Mouse (Mus musculus): ENCODE data around the gene Ypel1.

The Ypel1 gene

DNA sequence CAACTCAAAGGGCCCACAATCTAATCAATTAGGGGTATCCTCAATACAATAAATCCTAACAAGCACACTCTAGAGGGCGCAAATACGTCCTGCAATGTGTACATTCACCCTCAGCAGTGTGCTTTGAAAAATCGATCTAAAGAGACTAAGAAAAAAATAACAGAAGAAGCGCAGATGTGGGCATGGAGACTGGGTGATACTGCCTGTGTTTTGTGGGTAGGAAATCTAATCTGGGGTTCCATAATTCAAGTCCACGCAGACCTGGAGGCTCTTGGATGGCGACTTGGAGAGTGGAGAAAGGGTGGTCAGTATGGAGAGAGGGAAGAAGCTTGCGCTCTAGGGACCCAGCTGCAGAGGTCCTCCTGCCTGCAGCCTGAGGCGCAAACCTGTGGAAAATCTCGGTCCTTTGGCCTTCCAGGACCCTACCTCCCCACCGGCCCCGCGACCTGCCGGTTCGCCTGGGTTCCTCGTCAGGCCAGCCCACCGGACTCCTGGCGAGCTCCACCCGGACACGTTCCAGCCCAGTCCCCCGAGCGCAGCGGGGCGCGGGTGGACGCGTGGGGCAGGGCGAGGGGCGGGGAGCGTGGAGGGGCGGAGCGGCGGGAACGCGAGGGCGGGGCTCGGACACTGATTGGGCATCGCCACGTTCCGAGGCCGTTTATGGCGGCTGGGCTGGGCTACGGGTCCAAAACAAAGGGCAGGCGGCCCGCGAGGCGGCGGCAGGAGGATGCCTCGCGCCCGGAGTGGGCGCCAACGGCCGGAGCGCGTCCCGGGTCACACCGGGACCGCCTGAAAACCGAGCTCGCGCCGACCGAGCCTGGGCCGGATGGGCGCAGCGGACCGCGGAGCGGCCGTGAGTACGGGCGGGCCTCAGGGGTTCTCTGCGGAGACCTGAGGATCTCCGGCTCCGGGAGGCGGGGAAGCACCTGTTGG lies at the start of gene Ypel1:
Gene Ypel1 (plus strand): TSS at position 186 of the 933 bp plus-strand sequence.
- in situ Hi-C loops (cut with MboI; ENCODE audit: low sequenced_read_pairs), result no loop called here

DNA sequence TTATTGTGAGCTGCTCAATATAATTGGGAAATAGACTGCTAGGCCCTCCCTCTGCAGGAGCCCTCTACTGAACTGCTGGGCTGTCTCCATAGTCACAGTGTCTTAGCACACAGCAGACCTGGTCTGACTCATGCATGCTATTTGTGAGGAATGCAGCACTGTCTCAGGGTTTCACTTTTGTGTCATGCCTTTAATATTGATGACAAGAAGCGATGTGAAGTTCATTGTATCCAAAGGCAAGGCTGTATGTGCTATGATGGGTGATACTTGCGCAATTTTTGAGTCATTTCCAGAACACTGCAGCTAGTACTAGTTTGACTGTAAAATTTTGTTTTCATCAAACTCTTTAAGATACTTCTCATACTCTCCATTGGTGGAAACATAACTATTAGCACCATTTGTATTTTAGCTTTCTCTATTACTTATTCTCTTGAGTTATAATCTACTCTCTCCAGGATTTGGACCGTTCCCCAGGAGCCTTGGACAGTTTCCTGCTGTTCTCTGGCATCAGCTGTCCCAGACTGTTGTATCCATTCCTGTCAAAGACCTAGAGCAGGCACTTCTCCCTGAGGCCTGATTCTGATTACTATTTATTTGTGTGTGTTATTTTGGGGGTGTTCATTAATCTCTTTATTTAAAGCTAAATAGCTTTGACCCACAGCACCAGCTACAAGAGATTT lies 44.9 kb upstream of the Ypel1 start:
- in situ Hi-C loops (cut with MboI; ENCODE audit: low sequenced_read_pairs), result no loop called here

DNA sequence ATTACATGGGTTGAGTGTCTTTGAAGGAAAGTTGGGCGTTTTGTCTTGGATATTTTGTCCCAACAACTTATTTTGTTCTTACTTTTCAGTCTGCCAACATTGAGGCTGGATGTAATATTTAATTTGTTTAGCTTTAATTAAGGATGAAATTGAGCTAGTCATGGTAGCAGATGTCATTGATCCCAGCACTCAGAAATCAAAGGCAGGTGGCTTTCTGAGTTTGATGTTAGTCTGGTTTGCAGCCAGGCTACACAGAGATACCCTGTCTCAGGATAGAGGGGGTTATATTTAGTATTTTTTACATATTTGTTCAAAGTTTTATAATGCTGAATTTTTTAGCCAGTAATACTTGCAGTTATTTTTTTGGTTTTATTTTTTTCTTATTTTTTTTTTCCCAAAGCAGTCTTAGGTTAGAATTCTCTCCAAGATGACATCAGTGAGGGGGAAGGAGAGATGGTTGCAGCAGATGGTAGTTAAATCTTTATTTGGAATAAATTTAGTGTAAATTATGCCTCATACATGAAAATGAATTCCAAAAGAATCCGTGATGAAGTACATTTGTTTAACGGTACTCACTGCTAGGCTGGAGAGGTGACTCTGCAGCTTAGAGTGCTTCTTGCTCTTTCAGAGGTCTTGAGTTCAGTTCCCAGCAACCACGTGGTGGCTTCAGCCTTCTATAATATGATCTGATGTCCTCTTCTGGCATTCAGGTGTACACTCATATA lies 39.4 kb upstream of the Ypel1 start:
- in situ Hi-C loops (cut with MboI; ENCODE audit: low sequenced_read_pairs), result no loop called here

DNA sequence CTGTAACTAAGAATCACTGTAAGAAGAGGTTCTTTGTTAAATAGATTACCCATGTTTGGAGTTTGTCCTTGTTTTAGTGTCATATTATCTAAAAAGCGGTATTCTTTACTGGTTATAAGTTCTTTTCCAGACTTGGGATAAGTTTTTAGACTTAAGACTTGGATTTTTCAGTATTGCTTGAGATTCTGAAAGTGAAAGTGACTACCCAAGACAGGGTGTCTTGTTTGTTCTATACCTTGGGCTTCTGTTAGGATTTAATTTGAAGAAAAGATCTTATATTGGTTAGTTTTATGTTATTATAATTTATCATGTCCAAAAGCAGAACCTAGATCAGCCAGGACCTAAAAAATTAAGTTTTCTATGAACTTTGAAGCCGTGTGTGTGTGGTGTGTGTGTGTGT lies 35.7 kb upstream of the Ypel1 start:
- in situ Hi-C loops (cut with MboI; ENCODE audit: low sequenced_read_pairs), result no loop called here

DNA sequence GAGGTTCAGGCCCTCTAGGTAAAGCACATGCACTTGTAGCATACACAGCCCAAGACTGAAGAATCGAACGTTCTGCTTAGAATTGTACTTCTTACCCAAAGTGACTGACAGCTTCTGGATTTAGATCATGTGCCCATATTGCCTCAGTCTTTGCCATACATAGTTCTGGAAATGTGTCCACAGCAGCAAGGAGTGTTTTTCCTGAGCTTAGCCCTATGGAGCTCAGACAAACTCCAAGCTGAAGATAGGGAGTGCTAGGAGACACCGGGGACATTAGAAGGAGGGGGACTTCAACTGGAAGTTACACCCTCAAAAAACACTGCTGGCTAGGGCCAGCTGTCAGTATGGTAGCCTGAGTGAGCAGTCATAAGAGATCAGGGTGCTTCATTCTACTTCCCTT lies 28.8 kb upstream of the Ypel1 start:
- in situ Hi-C loops (cut with MboI; ENCODE audit: low sequenced_read_pairs), result no loop called here

DNA sequence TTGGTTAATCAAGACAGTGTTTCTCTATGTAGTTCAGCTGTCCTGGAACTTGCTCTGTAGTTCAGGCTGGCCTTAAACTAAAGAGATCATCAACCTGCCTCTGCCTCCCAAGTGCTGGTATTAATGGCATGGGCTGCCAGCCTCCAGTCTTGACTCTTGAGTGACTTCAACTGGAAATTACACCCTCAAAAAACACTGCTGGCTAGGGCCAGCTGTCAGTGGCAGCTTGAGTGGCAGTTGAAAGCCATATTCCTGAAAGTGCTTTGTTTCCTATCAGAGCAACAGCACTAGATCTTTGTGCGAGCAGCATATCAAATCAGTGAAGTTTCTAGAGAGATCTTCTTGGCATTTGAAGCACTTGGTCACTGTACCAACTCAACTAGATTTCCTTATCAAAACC lies 28.1 kb upstream of the Ypel1 start:
- in situ Hi-C loops (cut with MboI; ENCODE audit: low sequenced_read_pairs), result no loop called here

DNA sequence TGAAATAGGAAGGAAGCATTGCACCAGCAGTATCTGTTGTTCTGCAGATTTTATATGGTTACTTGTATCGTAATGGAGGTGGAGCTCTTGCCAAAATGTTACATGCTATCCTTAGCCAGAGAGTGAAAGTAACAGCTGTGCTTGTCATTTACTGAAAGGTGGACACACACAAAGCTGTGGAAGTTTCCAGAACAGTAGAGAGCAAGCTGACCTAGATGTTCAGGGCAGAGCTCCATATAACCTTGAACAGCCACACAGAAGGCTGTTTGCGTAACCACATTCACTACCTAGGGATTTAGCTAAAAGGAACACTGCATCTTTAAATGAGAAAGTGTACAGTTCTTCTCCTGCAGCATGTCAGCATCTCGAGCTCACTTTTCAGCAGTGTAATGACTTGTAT lies 25.2 kb upstream of the Ypel1 start:
- in situ Hi-C loops (cut with MboI; ENCODE audit: low sequenced_read_pairs), result no loop called here

DNA sequence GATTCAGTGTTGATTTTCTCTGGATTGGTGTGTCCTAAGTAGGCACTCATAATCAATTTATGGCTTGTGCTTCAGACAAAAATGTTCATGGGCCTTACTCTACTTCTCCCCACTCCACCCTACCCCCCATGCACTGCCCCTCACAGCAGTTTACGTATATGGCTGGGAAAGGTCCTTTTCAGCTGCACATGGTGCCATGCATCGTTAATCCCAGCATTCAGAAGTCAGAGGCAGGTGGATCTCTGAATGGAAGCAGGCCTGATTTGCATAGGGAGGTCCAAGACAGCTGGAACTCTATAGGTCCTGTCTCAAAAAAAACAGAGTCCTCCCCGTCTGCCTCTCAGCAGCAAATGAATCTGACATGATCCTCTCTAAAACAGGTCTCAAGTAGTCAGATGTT lies 24.2 kb upstream of the Ypel1 start:
- in situ Hi-C loops (cut with MboI; ENCODE audit: low sequenced_read_pairs), result no loop called here

DNA sequence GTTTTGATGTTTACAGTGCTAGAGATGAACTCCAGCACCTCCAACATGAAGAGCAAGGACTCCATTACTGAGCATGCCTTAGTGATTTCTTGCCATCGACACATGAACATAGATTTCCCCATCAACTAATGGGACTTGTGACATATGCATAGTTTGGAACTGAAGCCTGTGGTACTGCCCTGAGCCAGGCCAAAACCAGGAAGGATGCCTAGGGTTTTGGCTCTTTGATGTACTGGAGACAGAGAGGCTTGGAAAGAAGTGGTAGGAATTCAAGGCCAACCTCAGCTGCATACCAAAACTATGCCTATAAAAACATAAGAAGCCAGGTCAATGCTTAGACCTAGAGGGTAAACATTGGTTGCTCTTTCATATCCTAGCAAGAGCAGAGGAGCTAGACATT lies 19.6 kb upstream of the Ypel1 start:
- in situ Hi-C loops (cut with MboI; ENCODE audit: low sequenced_read_pairs), result no loop called here

DNA sequence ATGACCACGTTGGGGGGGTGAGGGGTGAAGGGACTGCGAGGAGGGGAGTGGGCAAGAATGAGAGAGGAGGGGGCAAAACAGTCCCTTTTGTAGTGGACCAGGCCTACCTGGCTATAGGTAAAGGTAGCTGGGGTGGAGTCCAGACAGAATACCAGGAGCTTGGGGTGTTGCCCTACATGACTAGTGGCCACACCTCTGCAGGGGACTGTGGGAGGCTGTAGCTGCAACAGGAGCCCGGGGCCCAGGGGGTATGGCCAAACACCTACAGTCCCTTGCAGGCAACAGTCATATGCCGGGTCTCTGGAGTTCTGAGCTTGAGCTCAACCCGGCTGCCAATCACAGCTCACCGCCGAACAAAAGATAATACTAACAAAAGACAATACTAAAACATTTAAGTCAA lies 17.4 kb upstream of the Ypel1 start:
- in situ Hi-C loops (cut with MboI; ENCODE audit: low sequenced_read_pairs), result no loop called here

DNA sequence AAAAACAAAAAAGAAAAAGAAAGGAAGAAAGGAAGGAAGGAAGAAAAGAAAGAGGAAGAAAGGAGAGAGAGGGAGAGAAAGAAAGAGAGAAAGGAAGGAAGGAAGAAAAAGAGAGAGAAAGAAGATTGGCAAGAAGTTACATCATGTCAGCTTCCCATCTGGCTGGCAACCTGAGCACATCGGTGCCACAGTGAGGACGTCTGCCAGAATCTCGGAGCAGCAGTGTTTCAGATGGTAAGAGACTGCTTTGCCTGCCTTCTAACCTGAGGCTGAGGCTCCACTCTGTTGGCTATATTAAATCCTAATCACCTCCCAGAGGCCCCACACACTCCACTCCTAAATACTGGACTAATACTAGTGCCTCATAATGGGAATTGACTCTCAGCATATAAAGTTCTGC lies 15.6 kb upstream of the Ypel1 start:
- in situ Hi-C loops (cut with MboI; ENCODE audit: low sequenced_read_pairs), result no loop called here

DNA sequence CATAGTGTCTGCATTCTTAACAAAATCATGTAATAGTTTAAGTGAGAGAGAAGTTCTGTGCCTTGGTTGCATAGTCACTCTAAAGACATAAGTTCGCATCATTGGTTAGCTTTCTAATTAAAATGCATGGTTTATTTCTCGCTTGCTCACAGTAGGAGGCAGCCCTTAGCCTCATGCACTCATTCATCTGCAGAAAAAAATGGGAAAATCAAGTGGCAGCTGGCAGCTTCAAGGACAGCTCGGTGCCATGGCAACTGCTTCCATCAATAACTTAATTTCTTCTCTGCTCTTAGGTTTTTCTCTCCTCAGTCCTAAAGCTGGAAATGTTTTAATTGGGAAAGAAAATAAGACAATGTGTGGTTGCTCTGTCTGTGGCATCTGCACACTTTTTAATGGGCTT lies 13.9 kb upstream of the Ypel1 start:
- in situ Hi-C loops (cut with MboI; ENCODE audit: low sequenced_read_pairs), result no loop called here

DNA sequence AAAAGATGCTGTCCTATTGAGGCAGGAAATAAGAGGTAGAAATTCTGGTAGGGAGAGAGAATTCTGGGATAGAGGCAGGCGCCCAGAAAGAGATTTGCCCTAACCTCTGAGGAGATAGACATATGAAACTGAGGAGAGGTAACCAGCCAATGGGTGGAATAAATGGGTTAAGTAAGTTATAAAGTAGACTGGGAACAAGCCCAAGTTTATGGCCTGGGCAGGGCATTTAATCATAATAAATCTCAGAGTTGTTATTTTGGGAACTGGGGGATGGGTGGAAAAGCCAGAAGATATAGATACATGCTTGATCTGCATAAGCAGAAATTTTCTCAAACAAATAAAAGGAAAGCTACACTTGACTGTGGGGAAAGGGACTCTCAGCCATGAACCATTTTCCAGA lies 7.2 kb upstream of the Ypel1 start:
- in situ Hi-C loops (cut with MboI; ENCODE audit: low sequenced_read_pairs), result no loop called here

DNA sequence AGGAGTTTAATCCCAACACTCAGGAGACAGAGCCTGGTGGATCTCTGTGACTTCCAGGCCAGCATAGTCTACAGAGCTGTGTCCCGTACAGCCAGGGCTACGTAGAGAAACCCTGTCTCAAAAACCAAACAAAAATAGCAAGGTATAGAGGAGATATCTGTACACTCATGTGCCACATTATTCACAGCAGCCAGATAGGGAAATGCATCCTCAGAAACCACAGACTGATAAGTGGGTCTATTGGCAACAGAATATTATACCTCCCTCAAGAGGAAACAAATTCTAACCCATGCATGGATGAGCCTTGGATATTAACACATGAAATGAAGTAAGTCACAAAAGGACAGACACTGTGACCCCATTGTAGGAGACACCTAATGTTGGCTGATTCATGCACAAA lies 1.9 kb upstream of the Ypel1 start:
- in situ Hi-C loops (cut with MboI; ENCODE audit: low sequenced_read_pairs), result no loop called here

DNA sequence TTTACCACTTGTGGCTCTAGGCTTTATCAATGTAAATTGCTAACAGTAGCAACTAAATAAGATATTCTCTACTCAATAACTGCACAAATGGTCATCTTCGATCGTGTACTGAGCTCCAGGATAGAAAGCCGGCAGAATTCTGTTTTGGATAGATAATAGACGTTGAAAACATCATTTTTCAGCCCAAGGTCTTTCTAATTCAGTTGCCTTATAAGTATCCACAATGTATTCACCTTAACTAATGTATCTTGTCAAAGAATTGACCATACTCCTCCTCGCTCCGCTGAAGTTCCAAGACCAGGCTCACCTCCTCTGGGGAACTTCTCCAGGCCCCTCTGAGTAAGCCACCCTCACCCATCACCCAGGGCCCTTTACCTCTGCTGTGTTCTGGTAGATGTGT lies 1.2 kb downstream of the Ypel1 start:
- in situ Hi-C loops (cut with MboI; ENCODE audit: low sequenced_read_pairs), result no loop called here

DNA sequence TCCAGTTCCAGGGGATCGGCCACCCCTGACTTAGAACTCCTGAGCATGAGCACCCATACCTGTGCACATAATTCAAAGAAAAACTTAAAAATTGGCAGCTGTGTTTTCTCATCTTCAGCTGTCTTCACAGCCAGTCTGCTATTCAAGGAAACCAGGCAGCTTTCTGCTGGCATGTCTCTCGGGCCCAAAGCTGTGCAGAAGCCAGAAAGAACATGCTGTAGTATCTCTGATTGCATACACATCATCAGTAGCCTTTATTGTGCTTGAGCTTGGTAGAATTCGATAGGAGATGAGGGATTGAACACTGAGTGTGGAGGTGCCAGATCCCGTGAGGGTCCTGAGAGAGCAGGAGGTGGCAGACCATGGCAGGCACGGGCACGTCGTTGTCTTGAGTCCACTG lies 3.5 kb downstream of the Ypel1 start:
- in situ Hi-C loops (cut with MboI; ENCODE audit: low sequenced_read_pairs), result no loop called here

DNA sequence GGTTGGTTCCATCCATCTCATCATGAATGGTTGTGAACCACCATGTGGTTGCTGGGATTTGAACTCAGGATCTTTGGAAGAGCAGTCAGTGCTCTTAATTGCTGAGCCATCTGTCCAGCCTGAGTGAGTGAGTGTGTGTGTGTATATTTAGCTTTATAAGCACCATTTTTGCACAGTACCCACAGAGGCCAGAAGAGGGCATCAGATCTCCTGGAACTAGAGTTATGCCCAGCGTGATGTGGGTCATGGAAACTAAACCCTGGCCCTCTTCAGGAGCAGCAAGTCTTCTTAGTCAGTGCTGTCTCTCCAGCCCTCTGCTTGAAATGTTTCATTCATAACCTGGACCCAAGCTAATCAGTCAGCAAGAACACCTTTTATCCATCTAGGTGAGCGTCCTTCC lies 6.8 kb downstream of the Ypel1 start:
- in situ Hi-C loops (cut with MboI; ENCODE audit: low sequenced_read_pairs), result no loop called here

DNA sequence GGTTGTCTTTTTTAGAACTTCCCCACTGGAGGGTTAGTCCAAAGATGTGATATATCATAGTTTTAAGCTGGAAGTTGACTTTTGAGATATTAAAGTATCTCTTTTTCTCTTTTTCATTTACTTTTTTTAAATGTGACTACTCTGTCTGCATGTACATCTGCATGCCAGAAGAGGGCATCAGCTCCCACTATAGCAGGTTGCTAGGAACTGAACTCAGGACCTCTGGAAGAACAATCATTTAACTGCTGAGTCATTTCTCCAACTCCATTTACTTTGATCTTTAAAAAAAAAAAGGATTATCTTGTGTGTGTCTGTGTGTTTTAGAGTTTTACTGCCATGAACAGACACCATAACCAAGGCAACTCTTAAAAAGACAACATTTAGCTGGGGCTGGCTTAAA lies 7.4 kb downstream of the Ypel1 start:
- in situ Hi-C loops (cut with MboI; ENCODE audit: low sequenced_read_pairs), result no loop called here

DNA sequence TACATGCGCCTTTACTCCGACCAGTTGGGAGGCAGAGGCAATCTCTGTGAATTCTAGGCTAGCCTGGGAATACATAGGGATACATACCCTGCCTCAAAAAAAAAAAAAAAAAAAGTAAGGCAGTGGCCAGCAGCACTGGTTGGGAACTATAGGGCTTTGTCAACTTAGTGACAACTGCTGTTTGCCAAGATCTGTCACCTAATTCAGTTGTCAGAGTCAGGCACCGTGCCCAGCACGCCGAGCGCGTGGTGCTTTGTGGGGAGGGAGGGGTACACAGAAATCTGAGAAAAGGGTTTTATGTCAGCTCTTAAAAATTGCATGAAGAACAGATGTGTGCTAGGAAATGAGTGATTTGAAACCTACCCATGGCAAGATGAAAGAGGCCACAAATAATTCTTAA lies 8.6 kb downstream of the Ypel1 start:
- in situ Hi-C loops (cut with MboI; ENCODE audit: low sequenced_read_pairs), result no loop called here

DNA sequence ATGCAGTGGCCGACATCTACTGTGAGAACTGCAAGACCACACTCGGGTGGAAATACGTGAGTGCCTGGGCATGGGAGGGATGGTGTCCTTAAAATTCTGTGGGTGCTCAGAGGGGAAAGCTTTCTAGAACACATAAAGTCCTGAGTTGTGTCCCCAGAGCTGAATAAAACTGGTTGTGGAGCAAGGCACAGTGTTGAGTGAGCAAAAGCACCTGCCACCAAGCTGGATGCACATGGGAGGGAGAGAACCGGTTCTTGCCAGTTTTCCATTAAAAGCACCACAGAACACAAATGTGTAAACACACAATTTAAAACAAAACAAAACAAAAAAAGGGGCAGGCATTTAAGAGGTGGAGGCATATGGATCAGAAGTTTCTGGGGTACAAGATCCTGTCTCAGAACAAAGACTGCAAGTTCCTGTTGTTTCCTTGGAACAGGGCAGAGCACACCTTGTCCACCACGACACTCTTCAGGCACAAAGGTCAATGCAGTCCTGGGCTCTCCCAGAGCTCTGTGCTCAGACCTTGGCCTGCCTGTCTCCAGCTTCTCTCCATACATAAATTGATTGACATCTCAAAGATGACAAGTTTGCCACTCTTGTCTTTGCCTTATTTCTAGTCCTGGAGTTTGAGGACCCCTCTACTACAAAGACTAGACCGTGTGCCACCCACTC lies 12.8 kb downstream of the Ypel1 start:
- in situ Hi-C loops (cut with MboI; ENCODE audit: low sequenced_read_pairs), result no loop called here

DNA sequence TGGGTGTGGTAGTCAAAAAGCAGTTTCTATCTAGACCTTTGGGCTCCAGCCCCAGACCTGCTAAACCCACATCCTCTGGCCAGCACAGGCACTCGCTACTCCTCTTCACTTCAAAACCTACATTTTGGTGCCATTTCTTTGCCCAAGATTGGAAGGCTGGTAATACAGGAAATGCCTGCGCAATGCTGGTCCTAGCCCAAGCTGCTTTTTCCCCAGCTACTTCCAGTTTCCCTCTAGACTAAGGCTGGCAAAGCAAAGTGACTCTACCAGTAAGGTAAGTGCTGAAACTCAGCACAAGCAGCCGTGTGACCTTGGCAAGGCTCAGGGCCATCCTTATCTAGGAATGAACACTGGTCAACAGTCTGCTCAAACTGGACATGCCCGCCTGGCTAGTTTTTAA lies 16.1 kb downstream of the Ypel1 start:
- in situ Hi-C loops (cut with MboI; ENCODE audit: low sequenced_read_pairs), result no loop called here

Data from CH12F3 (cell line).